ENCODE assay signal across 9 mouse cellular contexts in the genomic region with DNA sequence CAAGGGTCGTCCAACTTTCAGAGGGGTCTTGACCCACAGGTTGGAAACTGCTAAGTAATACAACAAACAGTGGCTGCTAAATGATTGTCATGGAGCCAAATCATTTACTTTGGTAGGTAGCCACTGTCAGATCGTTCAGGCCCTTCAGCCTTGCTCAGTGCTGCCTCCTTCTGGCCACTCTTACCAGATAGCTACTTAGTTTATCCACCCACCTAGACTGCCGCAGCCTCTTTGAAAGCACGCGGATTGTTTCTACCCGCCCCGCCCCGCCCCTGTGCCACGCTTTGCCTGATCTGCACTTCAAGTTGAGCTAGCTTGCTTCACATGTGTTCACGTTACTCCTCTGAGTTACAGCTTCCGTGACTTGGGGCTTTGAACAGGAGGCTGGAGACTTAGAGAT. TPM values are rescaled to one million over a fixed set of nuclear protein-coding genes. Genes with fewer than 3 reads are reported as not detected.
DNase-seq lines count a peak whose midpoint lies in the region; ATAC-seq and TF ChIP-seq lines count a peak whose summit lies in the region.
"Had no signal": no experiment of that assay in that cellular context is flagged by ENCODE, and none has a peak within 500 bp of the region (broad histone marks: within the 10 kb centered on the region; RNA-seq: fewer than 3 reads in every experiment).

No protein-coding gene starts in this region.

- no peak overlapping the region for H3K27ac ChIP-seq in limb, embryonic 13.5 days
- H3K27ac ChIP-seq in stomach, postnatal 0 days (replicated peaks) = no peak overlapping the region

- no peak overlapping the region for H3K4me2 ChIP-seq in limb, embryonic 13.5 days (replicated peaks)
- H3K4me2 ChIP-seq in stomach, postnatal 0 days (replicated peaks; ENCODE audit: low read depth) = no peak overlapping the region

- TF ChIP-seq CTCF in stomach, postnatal 0 days (IDR thresholded peaks at IDR 0.05; ENCODE audit: low read depth) = peak; percentile 78

- no peak overlapping the region for H3K4me3 ChIP-seq in limb, embryonic 13.5 days
- H3K4me3 ChIP-seq in stomach, postnatal 0 days (ENCODE audit: low read depth, low read length) = no peak overlapping the region

- peak; percentile 50 for DNase-seq in CD4-positive, CD25-positive, alpha-beta regulatory T cell, adult 2 months (ENCODE audit: low read depth, low spot score)
- peak; percentile 7 to 14 for DNase-seq in layer of hippocampus, postnatal 10 days (ENCODE audit: low spot score in 2 of 2)
- no peak for DNase-seq in layer of hippocampus, adult 9-10 months (ENCODE audit: low spot score)
- peak; percentile 18 for DNase-seq in brain, adult 2 months (ENCODE audit: low read depth, low spot score)
- peak; percentile 68 for DNase-seq in stomach, postnatal 0 days (ENCODE audit: low spot score)
- DNase-seq in layer of hippocampus, postnatal 36 days = no peak

- H3K27me3 ChIP-seq in limb, embryonic 13.5 days = peaks cover 11% of the 10 kb centered on the region
- H3K27me3 ChIP-seq in stomach, postnatal 0 days (ENCODE audit: control insufficient read depth, insufficient read depth, low read length) = no peaks in the 10 kb centered on the region

- no peak for ATAC-seq in CD4-positive, CD25-positive, alpha-beta regulatory T cell, adult 4 months
- ATAC-seq in limb, embryonic 13.5 days (ENCODE audit: low FRiP score, low read depth) = 0 out of 2 replicates have a peak, but pooled peaks have one; percentile 15
- ATAC-seq in stomach, postnatal 0 days (ENCODE audit: low FRiP score, low TSS enrichment) = peak; percentile 51; the same call in 1 of the 2 replicates

- H3K9me3 ChIP-seq in limb, embryonic 13.5 days = no peaks in the 10 kb centered on the region
- H3K9me3 ChIP-seq in stomach, postnatal 0 days (ENCODE audit: control insufficient read depth, low read length) = no peaks in the 10 kb centered on the region

- H3K4me1 ChIP-seq in limb, embryonic 13.5 days = no peaks in the 10 kb centered on the region
- H3K4me1 ChIP-seq in stomach, postnatal 0 days (replicated peaks; ENCODE audit: control insufficient read depth, insufficient read depth) = no peaks in the 10 kb centered on the region

- WGBS in limb, embryonic 13.5 days = 24% methylated on average over 11 of the region's 11 CpGs
- WGBS in stomach, postnatal 0 days = 21% methylated on average over 11 of the region's 11 CpGs

- no peak for TF ChIP-seq EP300 in stomach, postnatal 0 days (optimal IDR thresholded peaks at IDR 0.05)

- no peaks in the 10 kb centered on the region for H3K36me3 ChIP-seq in limb, embryonic 13.5 days
- H3K36me3 ChIP-seq in stomach, postnatal 0 days (ENCODE audit: control insufficient read depth, insufficient read depth, low read length) = no peaks in the 10 kb centered on the region

- H3K9ac ChIP-seq in limb, embryonic 13.5 days = no peak overlapping the region
- no peak overlapping the region for H3K9ac ChIP-seq in stomach, postnatal 0 days (ENCODE audit: low read length)

RNA-seq across cellular contexts. Expression of a gene that starts 14.6 kb away (rescaled TPM):
- polyA plus RNA-seq in CD4-positive, CD25-positive, alpha-beta regulatory T cell, adult 4 months (2017; shearing (Covaris generic)) = not detected
- under 1 TPM in 1 of 2 experiments, not detected in 1; 0.34 TPM for total RNA-seq in layer of hippocampus, postnatal 10 days (2021)
- not detected in 2 replicates for polyA plus RNA-seq in limb, embryonic 13.5 days (2015; fragmentation: Nextera tagmentation; extraction: Ambion mirVana)
- 0.18 and 0.25 TPM in 2 replicates for polyA plus RNA-seq in stomach, postnatal 0 days (2015; fragmentation: Nextera tagmentation; extraction: Ambion mirVana)
- not detected for total RNA-seq in layer of hippocampus, postnatal 36 days (2021)
- total RNA-seq: hematopoietic stem cell, adult 5-6 weeks had no signal

Comparison
In these comparisons a context has a peak if more than half of its experiments do, and no peak if none do; other contexts are left out.
1. DNase-seq: peak in CD4-positive, CD25-positive, alpha-beta regulatory T cell, adult 2 months (single experiment), layer of hippocampus, postnatal 10 days (2 of 2), brain, adult 2 months (single experiment) and stomach, postnatal 0 days (single experiment); none in layer of hippocampus, adult 9-10 months (single experiment) and layer of hippocampus, postnatal 36 days (0 of 2).